Mouse (Mus musculus): ENCODE data around the gene Olfr1410. TPM values are rescaled to one million over a fixed set of nuclear protein-coding genes. Genes with fewer than 3 reads are reported as not detected.

Olfr1410 gene
- polyA plus RNA-seq, 1 experiment from 2014 or later = not detected

- H3K4me1 ChIP-seq (replicated peaks) = peaks cover 5% of the 10 kb centered on the region
- H3K27ac ChIP-seq (replicated peaks) = no peak overlapping the region
- no peak overlapping the region for H3K4me3 ChIP-seq
- H3K27me3 ChIP-seq = no peaks in the 10 kb centered on the region
- no peak for ATAC-seq (ENCODE audit: low FRiP score, low read depth)
- H3K36me3 ChIP-seq = peaks cover 12% of the 10 kb centered on the region; the same call in 1 of the 2 replicates
- no peak overlapping the region for H3K4me2 ChIP-seq
- no peak overlapping the region for H3K9ac ChIP-seq
- no peaks in the 10 kb centered on the region for H3K9me3 ChIP-seq
- WGBS = 81% methylated on average over 5 of the region's 5 CpGs
Observed at GRCm38 (mm10) chr1:92632196-92632595, 26.6 kb downstream of the Olfr1410 start.

- 70% methylated on average over 6 of the region's 6 CpGs for WGBS
- no peak overlapping the region for H3K9ac ChIP-seq
- H3K4me2 ChIP-seq = no peak overlapping the region
Observed at GRCm38 (mm10) chr1:92632948-92633347, 27.4 kb downstream of the Olfr1410 start.

GRCm38 (mm10) chr1:92633726-92634125 is 28.1 kb downstream of the Olfr1410 start:
- WGBS = 92% methylated on average over 8 of the region's 8 CpGs
- no peak overlapping the region for H3K9ac ChIP-seq
- H3K9me3 ChIP-seq = no peaks in the 10 kb centered on the region
- no peak overlapping the region for H3K4me2 ChIP-seq
- H3K4me1 ChIP-seq (replicated peaks) = peaks cover 5% of the 10 kb centered on the region
- H3K4me3 ChIP-seq = no peak overlapping the region
- no peaks in the 10 kb centered on the region for H3K27me3 ChIP-seq
- no peak for ATAC-seq (ENCODE audit: low FRiP score, low read depth)
- no peak overlapping the region for H3K27ac ChIP-seq (replicated peaks)
- peaks cover 22% of the 10 kb centered on the region; the same call in 1 of the 2 replicates for H3K36me3 ChIP-seq

More at GRCm38 (mm10) chr1:92632948-92633347, 27.4 kb downstream of the Olfr1410 start:
- Histone ChIP-seq H3K4me3 (no peak overlapping the region), H3K36me3 (peaks cover 16% of the 10 kb centered on the region; the same call in 1 of the 2 replicates), H3K4me1 (replicated peaks) (peaks cover 5% of the 10 kb centered on the region), H3K27ac (replicated peaks) (no peak overlapping the region), H3K27me3 (no peaks in the 10 kb centered on the region), H3K9me3 (no peaks in the 10 kb centered on the region)
- ATAC-seq (ENCODE audit: low FRiP score, low read depth) = no peak

DNA sequence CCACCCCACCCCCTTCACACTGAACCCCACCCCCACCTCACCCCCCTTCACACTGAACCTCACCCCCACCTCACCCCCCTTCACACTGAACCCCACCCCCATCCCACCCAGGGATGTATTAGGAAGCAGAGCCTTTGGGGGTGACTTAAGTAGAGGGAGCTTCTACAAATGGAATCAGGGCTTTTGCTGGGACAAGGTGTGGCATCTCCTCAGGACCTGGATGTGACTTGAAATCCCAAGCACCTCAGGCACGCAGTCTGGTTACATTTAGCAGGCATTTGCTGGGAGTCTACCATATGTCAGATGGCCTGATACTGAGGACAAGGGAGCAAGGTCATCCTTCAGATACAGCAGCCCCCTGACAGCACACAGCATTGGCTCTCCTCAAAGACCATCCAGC is 29.0 kb downstream of the Olfr1410 start:
- peak; percentile 23 for ATAC-seq (ENCODE audit: low FRiP score, low read depth)
- H3K27ac ChIP-seq (replicated peaks) = peak overlapping the region; percentile 36; the same call in 1 of the 2 replicates
- WGBS = 71% methylated on average over 1 of the region's 1 CpGs

GRCm38 (mm10) chr1:92634976-92635599 is 29.5 kb downstream of the Olfr1410 start:
- Histone ChIP-seq H3K36me3 (peaks cover 22% of the 10 kb centered on the region; the same call in 1 of the 2 replicates), H3K9me3 (no peaks in the 10 kb centered on the region), H3K4me1 (replicated peaks) (peaks cover 15% of the 10 kb centered on the region), H3K27ac (replicated peaks) (peak overlapping the region; percentile 36; the same call in 1 of the 2 replicates), H3K9ac (no peak overlapping the region), H3K4me3 (no peak overlapping the region), H3K27me3 (no peaks in the 10 kb centered on the region), H3K4me2 (no peak overlapping the region)
- 45% methylated on average over 4 of the region's 4 CpGs for WGBS
- peak; percentile 73 for ATAC-seq (ENCODE audit: low FRiP score, low read depth)

More for the DNA sequence above, 29.0 kb downstream of the Olfr1410 start:
- H3K4me3 ChIP-seq = no peak overlapping the region
- H3K27me3 ChIP-seq = no peaks in the 10 kb centered on the region
- H3K9ac ChIP-seq = no peak overlapping the region
- H3K4me2 ChIP-seq = no peak overlapping the region
- peaks cover 10% of the 10 kb centered on the region for H3K4me1 ChIP-seq (replicated peaks)
- peaks cover 22% of the 10 kb centered on the region; the same call in 1 of the 2 replicates for H3K36me3 ChIP-seq
- no peaks in the 10 kb centered on the region for H3K9me3 ChIP-seq

GRCm38 (mm10) chr1:92636015-92636414 is 30.4 kb downstream of the Olfr1410 start:
- H3K36me3 ChIP-seq = peaks cover 22% of the 10 kb centered on the region; the same call in 1 of the 2 replicates
- no peak overlapping the region for H3K9ac ChIP-seq
- ATAC-seq (ENCODE audit: low FRiP score, low read depth) = no peak
- H3K9me3 ChIP-seq = no peaks in the 10 kb centered on the region
- H3K4me1 ChIP-seq (replicated peaks) = peaks cover 25% of the 10 kb centered on the region
- H3K4me3 ChIP-seq = no peak overlapping the region
- no peaks in the 10 kb centered on the region for H3K27me3 ChIP-seq
- no peak overlapping the region for H3K4me2 ChIP-seq
- H3K27ac ChIP-seq (replicated peaks) = no peak overlapping the region
- WGBS = 88% methylated on average over 8 of the region's 8 CpGs

- Histone ChIP-seq H3K4me1 (replicated peaks) (peaks cover 27% of the 10 kb centered on the region), H3K4me2 (no peak overlapping the region), H3K9ac (no peak overlapping the region), H3K36me3 (peaks cover 22% of the 10 kb centered on the region; the same call in 1 of the 2 replicates), H3K27me3 (no peaks in the 10 kb centered on the region), H3K4me3 (no peak overlapping the region), H3K9me3 (no peaks in the 10 kb centered on the region), H3K27ac (replicated peaks) (no peak overlapping the region)
- ATAC-seq (ENCODE audit: low FRiP score, low read depth) = no peak
- WGBS = 97% methylated on average over 11 of the region's 11 CpGs
Observed at GRCm38 (mm10) chr1:92636676-92637075, 31.1 kb downstream of the Olfr1410 start.

- Histone ChIP-seq H3K27ac (replicated peaks) (no peak overlapping the region), H3K4me1 (replicated peaks) (peaks cover 34% of the 10 kb centered on the region), H3K9ac (no peak overlapping the region), H3K36me3 (peaks cover 22% of the 10 kb centered on the region; the same call in 1 of the 2 replicates), H3K27me3 (no peaks in the 10 kb centered on the region), H3K4me2 (no peak overlapping the region), H3K9me3 (no peaks in the 10 kb centered on the region), H3K4me3 (no peak overlapping the region)
- WGBS = 94% methylated on average over 15 of the region's 15 CpGs
- no peak for ATAC-seq (ENCODE audit: low FRiP score, low read depth)
Observed at GRCm38 (mm10) chr1:92637501-92638172, 32.1 kb downstream of the Olfr1410 start.

GRCm38 (mm10) chr1:92638181-92638580 is 32.6 kb downstream of the Olfr1410 start:
- peaks cover 36% of the 10 kb centered on the region for H3K4me1 ChIP-seq (replicated peaks)
- no peaks in the 10 kb centered on the region for H3K9me3 ChIP-seq
- WGBS = 89% methylated on average over 3 of the region's 3 CpGs
- ATAC-seq (ENCODE audit: low FRiP score, low read depth) = no peak
- peaks cover 22% of the 10 kb centered on the region; the same call in 1 of the 2 replicates for H3K36me3 ChIP-seq
- H3K27me3 ChIP-seq = no peaks in the 10 kb centered on the region
- no peak overlapping the region for H3K4me2 ChIP-seq
- no peak overlapping the region for H3K4me3 ChIP-seq
- H3K9ac ChIP-seq = no peak overlapping the region
- H3K27ac ChIP-seq (replicated peaks) = no peak overlapping the region

DNA sequence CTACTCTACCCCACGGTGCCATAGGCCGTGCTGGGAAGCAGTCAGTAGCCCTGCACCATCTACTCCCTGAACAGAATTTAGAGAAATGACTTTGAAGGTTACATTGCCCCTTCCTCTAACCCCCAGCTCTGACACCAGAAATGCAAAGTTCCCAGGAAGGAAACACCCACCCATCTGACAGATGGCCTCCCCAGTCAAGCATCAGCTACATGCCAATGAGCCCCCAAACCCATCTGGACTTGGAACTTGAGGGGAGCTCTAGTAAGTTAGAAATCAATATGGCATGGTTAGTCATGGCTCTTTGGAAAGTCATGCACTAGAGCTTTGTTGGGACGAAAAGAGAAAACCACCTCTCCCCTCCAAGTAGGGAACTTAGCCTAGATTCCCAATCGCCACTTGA is 33.2 kb downstream of the Olfr1410 start:
- peaks cover 22% of the 10 kb centered on the region; the same call in 1 of the 2 replicates for H3K36me3 ChIP-seq
- WGBS = 96% methylated on average over 4 of the region's 4 CpGs
- ATAC-seq (ENCODE audit: low FRiP score, low read depth) = no peak

DNA sequence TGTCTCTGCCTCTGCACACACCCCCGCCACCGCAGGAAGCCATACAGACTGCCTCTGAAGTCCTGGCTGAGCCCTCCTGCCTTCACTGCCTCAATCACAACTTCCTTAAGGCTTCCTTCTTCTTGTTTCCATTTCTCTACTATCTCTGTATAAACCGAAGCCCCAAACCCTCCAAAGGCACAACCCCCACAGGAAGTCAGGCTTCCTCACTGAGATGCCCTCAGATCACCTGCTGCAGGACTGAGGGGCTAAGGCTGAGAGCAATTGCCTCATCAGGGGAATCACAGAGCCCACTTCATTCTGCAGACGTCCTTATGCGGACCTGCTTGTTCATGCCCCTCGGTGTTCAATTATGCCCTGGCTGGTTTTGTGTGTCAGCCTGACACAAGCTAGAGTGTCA is 34.8 kb downstream of the Olfr1410 start:
- no peak overlapping the region for H3K27ac ChIP-seq (replicated peaks)
- H3K4me1 ChIP-seq (replicated peaks) = peaks cover 31% of the 10 kb centered on the region
- no peaks in the 10 kb centered on the region for H3K9me3 ChIP-seq
- WGBS = 91% methylated on average over 6 of the region's 6 CpGs
- peak overlapping the region; percentile 95 for H3K4me3 ChIP-seq
- H3K4me2 ChIP-seq = peak overlapping the region; percentile 88
- no peaks in the 10 kb centered on the region for H3K27me3 ChIP-seq
- no peak for ATAC-seq (ENCODE audit: low FRiP score, low read depth)
- H3K36me3 ChIP-seq = peaks cover 22% of the 10 kb centered on the region; the same call in 1 of the 2 replicates
- H3K9ac ChIP-seq = no peak overlapping the region

More for the DNA sequence above, 33.2 kb downstream of the Olfr1410 start:
- Histone ChIP-seq H3K4me3 (no peak overlapping the region), H3K9ac (no peak overlapping the region), H3K27me3 (no peaks in the 10 kb centered on the region), H3K4me1 (replicated peaks) (peaks cover 36% of the 10 kb centered on the region), H3K9me3 (no peaks in the 10 kb centered on the region), H3K4me2 (no peak overlapping the region), H3K27ac (replicated peaks) (no peak overlapping the region)

Data from hindbrain, embryonic 15.5 days (tissue).